Mouse (Mus musculus) hindbrain, embryonic 14.5 days (tissue): Measurements from ENCODE around the gene Krt82. TPM values are rescaled to one million over a fixed set of nuclear protein-coding genes. Genes with fewer than 3 reads are reported as not detected.

Experiments used
- ATAC-seq: fragments of 200-750 bp; cut with Nextera tagmentation; 2 replicates; pipeline ENCODE4 v1.8.0; 2017; ENCODE audit warnings: moderate number of reproducible peaks, mild to moderate bottlenecking, moderate TSS enrichment, moderate library complexity; ENCODE audit not compliant: low FRiP score
- DNase-seq: peaks from one replicate; pipeline ENCODE4 v3.0.0-alpha.2; 2015; ENCODE audit warnings: low spot score
- H3K27ac ChIP-seq: fragments of 300-500 bp; sonication (generic); 2 replicates; pipeline ENCODE4 v1.5.1; 2014; ENCODE audit warnings: mild to moderate bottlenecking, moderate library complexity
- H3K27me3 ChIP-seq: fragments of 300-500 bp; sonication (generic); 2 replicates; pipeline ENCODE4 v1.6.1; 2014; ENCODE audit warnings: mild to moderate bottlenecking, low read length, mixed read lengths; ENCODE audit not compliant: control insufficient read depth, insufficient read depth
- H3K36me3 ChIP-seq: fragments of 300-500 bp; sonication (generic); replicated peaks from 2 replicates; pipeline ENCODE4 v1.6.1; 2014; ENCODE audit not compliant: control insufficient read depth, insufficient read depth
- H3K4me1 ChIP-seq: fragments of 300-500 bp; sonication (generic); replicated peaks from 2 replicates; pipeline ENCODE4 v1.6.1; 2014; ENCODE audit warnings: antibody characterized with exemption, low read length, mixed read lengths; ENCODE audit not compliant: control insufficient read depth, insufficient read depth
- H3K4me2 ChIP-seq: fragments of 300-500 bp; sonication (generic); replicated peaks from 2 replicates; pipeline ENCODE4 v1.6.1; 2014; ENCODE audit warnings: mild to moderate bottlenecking, moderate library complexity
- H3K4me3 ChIP-seq: fragments of 300-500 bp; sonication (generic); replicated peaks from 2 replicates; pipeline ENCODE4 v1.5.1; 2014; ENCODE audit warnings: mild to moderate bottlenecking, low read length
- H3K9ac ChIP-seq: fragments of 300-500 bp; sonication (generic); 2 replicates; pipeline ENCODE4 v1.6.1; 2014
- H3K9me3 ChIP-seq: fragments of 300-500 bp; sonication (generic); 2 replicates; pipeline ENCODE4 v1.6.1; 2016; ENCODE audit warnings: low read length; ENCODE audit not compliant: control insufficient read depth
- WGBS: fragments of 180-500 bp; shearing (Covaris S2); extraction: QIAGEN DNeasy Blood & Tissue Kit; methylation state at CpG from one replicate; pipeline ENCODE4 v1.1.7; 2014; 5-methylcytosine and 5-hydroxymethylcytosine counted together
- polyA plus RNA-seq: library from polyadenylated mRNA; unstranded; fragments of >200 nt; fragmentation: Nextera tagmentation; extraction: Ambion mirVana; gene quantifications from 2 replicates; pipeline ENCODE4 v1.2.1, GENCODE M21; 2014

Krt82 gene
- not detected in 2 replicates for polyA plus RNA-seq

GRCm38 (mm10) chr15:101550567-101550966 lies at the start of gene Krt82:
Gene Krt82, minus strand, starts transcription at chr15:101550667.
- Histone ChIP-seq H3K27me3 (no peaks in the 10 kb centered on the region), H3K9me3 (no peaks in the 10 kb centered on the region), H3K4me3 (no peak within 1 kb of the TSS), H3K36me3 (no peaks in the 10 kb centered on the region), H3K9ac (no peak within 1 kb of the TSS), H3K4me2 (no peak within 1 kb of the TSS), H3K4me1 (0 out of 2 replicates have a peak, but pooled peaks cover 6% of the 10 kb centered on the region), H3K27ac (no peak within 1 kb of the TSS)
- DNase-seq, result no peak
- no peak for ATAC-seq
- 83% methylated on average over 7 of the region's 7 CpGs for WGBS

DNA sequence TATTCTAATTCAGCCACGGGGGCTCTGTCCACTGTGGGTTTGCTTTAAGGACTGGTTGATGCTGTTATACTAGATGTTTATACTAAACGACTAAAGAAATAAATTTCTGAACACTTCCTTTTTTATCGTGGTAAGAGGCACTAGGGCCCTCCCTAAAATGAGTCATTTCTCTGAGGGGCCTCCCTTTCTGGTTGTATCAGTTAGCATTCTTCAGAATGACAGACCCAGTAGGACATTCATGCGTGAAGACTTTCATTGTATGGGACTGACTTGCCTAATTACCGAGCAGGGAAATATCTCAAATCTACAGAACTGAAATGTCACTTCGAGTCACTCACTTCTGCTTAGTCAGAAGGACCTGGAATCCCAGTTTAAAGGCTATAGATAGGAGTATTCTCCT lies 48.7 kb upstream of the Krt82 start:
- Histone ChIP-seq H3K4me2 (no peak overlapping the region), H3K27me3 (no peaks in the 10 kb centered on the region), H3K4me3 (no peak overlapping the region), H3K27ac (no peak overlapping the region), H3K4me1 (no peaks in the 10 kb centered on the region), H3K9ac (no peak overlapping the region), H3K9me3 (no peaks in the 10 kb centered on the region), H3K36me3 (no peaks in the 10 kb centered on the region)
- DNase-seq (no peak), ATAC-seq (no peak)
- WGBS, result 63% methylated on average over 6 of the region's 6 CpGs

- DNase-seq (peak; percentile 10), ATAC-seq (no peak)
- no peak overlapping the region for H3K27ac ChIP-seq
- no peak overlapping the region for H3K4me3 ChIP-seq
- no peaks in the 10 kb centered on the region for H3K9me3 ChIP-seq
- no peak overlapping the region for H3K4me2 ChIP-seq
- no peaks in the 10 kb centered on the region for H3K27me3 ChIP-seq
- no peaks in the 10 kb centered on the region for H3K36me3 ChIP-seq
- H3K4me1 ChIP-seq, result no peaks in the 10 kb centered on the region
- WGBS, result 81% methylated on average over 10 of the region's 10 CpGs
- no peak overlapping the region for H3K9ac ChIP-seq
Measured at GRCm38 (mm10) chr15:101588216-101588615, 37.7 kb upstream of the Krt82 start.

DNA sequence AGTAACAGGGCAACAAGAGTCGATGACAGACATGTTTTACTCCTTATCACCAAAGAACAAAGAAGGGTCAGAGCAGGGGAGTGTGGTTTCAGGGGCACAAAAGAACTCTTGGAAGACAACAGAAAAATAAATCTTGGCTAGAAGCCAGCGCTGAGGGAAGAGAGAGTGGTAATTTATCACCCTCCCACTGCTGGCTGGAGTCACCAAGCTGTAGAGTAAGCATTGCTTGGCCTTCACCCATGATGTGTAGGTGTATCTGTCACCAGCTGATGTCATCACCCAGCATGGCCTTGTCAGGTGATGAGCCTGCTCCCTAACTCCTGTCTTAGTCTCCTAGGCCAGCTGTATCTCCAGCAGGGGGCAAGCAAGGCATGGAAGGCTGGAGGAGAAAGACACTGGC lies 34.0 kb upstream of the Krt82 start:
- WGBS, result 39% methylated on average over 2 of the region's 2 CpGs
- no peak for DNase-seq
- no peak overlapping the region for H3K9ac ChIP-seq

GRCm38 (mm10) chr15:101583211-101583965 lies 32.9 kb upstream of the Krt82 start:
- 87% methylated on average over 8 of the region's 8 CpGs for WGBS
- ATAC-seq, result no peak
- H3K27me3 ChIP-seq, result no peaks in the 10 kb centered on the region
- no peak overlapping the region for H3K4me3 ChIP-seq
- H3K9ac ChIP-seq, result no peak overlapping the region
- no peaks in the 10 kb centered on the region for H3K9me3 ChIP-seq
- DNase-seq, result no peak
- no peaks in the 10 kb centered on the region for H3K36me3 ChIP-seq
- H3K4me2 ChIP-seq, result no peak overlapping the region
- H3K4me1 ChIP-seq, result no peaks in the 10 kb centered on the region
- H3K27ac ChIP-seq, result no peak overlapping the region

More for the DNA sequence above, 34.0 kb upstream of the Krt82 start:
- Histone ChIP-seq H3K4me2 (no peak overlapping the region), H3K9me3 (no peaks in the 10 kb centered on the region), H3K27me3 (no peaks in the 10 kb centered on the region), H3K4me3 (no peak overlapping the region), H3K27ac (no peak overlapping the region), H3K36me3 (no peaks in the 10 kb centered on the region), H3K4me1 (no peaks in the 10 kb centered on the region)
- no peak for ATAC-seq

GRCm38 (mm10) chr15:101581701-101582100 lies 31.2 kb upstream of the Krt82 start:
- Histone ChIP-seq H3K27ac (no peak overlapping the region), H3K9ac (no peak overlapping the region), H3K4me1 (no peaks in the 10 kb centered on the region), H3K36me3 (no peaks in the 10 kb centered on the region), H3K4me3 (no peak overlapping the region), H3K27me3 (no peaks in the 10 kb centered on the region), H3K9me3 (no peaks in the 10 kb centered on the region), H3K4me2 (no peak overlapping the region)
- 77% methylated on average over 3 of the region's 3 CpGs for WGBS
- ATAC-seq (no peak), DNase-seq (no peak)

DNA sequence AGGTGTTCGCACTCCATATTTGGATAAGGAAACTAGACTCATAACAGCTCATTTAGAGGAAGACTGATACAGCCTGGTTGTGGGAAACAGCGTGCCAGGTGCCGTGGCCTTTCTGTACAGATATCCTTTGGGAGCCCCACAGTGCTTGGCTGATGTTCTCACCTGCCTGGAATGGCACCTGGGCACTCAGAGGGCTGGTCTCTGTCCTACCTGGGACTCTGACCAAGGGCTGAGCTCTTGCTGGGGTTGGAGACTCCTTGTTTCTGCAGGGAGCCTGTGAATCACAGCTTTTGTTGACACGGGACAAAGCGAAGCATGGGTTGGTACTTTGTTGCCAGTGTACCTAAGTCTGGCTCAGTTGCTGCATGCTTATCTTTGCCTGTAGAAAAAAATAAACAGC lies 25.0 kb upstream of the Krt82 start:
- DNase-seq (no peak), ATAC-seq (no peak)
- no peak overlapping the region for H3K4me2 ChIP-seq
- H3K36me3 ChIP-seq, result no peaks in the 10 kb centered on the region
- H3K9me3 ChIP-seq, result no peaks in the 10 kb centered on the region
- H3K4me1 ChIP-seq, result no peaks in the 10 kb centered on the region
- 89% methylated on average over 5 of the region's 5 CpGs for WGBS
- H3K27ac ChIP-seq, result no peak overlapping the region
- H3K27me3 ChIP-seq, result no peaks in the 10 kb centered on the region
- no peak overlapping the region for H3K9ac ChIP-seq
- H3K4me3 ChIP-seq, result no peak overlapping the region

GRCm38 (mm10) chr15:101573796-101574345 lies 23.4 kb upstream of the Krt82 start, which contains the start of gene Krt75:
Gene Krt75, minus strand, starts transcription at chr15:101573904.
- Histone ChIP-seq H3K4me3 (no peak within 1 kb of the TSS), H3K9ac (no peak within 1 kb of the TSS), H3K36me3 (no peaks in the 10 kb centered on the region), H3K27ac (no peak within 1 kb of the TSS), H3K4me2 (no peak within 1 kb of the TSS), H3K4me1 (no peaks in the 10 kb centered on the region), H3K27me3 (no peaks in the 10 kb centered on the region), H3K9me3 (no peaks in the 10 kb centered on the region)
- ATAC-seq, result no peak
- no peak for DNase-seq
- 81% methylated on average over 15 of the region's 15 CpGs for WGBS

- no peaks in the 10 kb centered on the region for H3K9me3 ChIP-seq
- H3K4me2 ChIP-seq, result no peak overlapping the region
- DNase-seq (no peak), ATAC-seq (no peak)
- H3K36me3 ChIP-seq, result no peaks in the 10 kb centered on the region
- WGBS, result 47% methylated on average over 7 of the region's 7 CpGs
- H3K4me1 ChIP-seq, result no peaks in the 10 kb centered on the region
- H3K4me3 ChIP-seq, result no peak overlapping the region
- H3K9ac ChIP-seq, result no peak overlapping the region
- H3K27ac ChIP-seq, result no peak overlapping the region
- no peaks in the 10 kb centered on the region for H3K27me3 ChIP-seq
Measured at GRCm38 (mm10) chr15:101567780-101568179, 17.3 kb upstream of the Krt82 start.
